Mouse (Mus musculus) testis, postnatal 10 days (tissue): ENCODE measurements around the gene Becn1.

ENCODE experiments used
- DNase-seq: peaks from one replicate; pipeline ENCODE4 v3.0.0; 2021; ENCODE audit warnings: low spot score

Gene Becn1

DNA sequence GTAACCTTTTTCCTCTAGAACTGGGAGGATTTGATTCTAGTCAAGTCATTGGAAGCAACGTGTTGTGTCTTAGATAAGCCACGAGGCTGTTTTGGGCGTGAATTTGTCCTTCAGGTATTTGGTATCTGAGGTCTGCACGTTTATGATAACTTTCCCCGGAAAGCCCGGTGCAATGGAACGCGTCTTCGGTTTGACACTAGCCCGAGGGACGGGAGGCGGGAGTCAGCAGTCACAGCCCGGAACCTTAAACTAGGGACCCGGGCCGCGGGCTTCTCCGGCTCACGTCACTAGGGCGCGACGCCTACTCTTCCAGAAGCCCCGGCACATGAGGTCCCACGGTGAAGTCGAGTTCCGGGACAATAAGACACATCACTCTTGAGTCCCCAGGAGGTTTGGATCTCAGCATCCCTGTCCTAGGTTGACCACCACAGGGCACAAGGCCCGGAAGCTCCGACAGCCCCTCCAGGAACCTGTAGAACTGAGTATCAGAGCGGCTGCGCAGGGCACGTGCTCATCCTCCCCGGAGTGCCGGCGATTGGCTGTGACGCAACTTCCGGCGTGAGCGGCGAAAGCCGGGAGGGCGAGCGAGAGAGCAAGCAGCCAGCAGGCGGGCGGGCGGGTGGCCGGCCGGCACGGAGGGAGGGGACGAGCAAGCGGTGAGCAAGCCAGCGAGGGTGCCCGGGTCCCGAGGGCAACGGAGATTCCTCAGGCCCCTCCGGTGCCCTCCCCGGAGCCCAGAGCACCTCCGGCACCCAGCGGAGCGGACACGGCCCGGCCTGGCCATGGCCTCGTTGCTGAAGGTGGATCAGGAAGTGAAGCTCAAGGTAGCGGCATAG is 13.8 kb upstream of the Becn1 start, which contains the start of gene Psme3:
TSS of gene Psme3 (plus strand) at position 549 of the 836 bp plus-strand sequence.
- DNase-seq: peak; percentile 93

DNA sequence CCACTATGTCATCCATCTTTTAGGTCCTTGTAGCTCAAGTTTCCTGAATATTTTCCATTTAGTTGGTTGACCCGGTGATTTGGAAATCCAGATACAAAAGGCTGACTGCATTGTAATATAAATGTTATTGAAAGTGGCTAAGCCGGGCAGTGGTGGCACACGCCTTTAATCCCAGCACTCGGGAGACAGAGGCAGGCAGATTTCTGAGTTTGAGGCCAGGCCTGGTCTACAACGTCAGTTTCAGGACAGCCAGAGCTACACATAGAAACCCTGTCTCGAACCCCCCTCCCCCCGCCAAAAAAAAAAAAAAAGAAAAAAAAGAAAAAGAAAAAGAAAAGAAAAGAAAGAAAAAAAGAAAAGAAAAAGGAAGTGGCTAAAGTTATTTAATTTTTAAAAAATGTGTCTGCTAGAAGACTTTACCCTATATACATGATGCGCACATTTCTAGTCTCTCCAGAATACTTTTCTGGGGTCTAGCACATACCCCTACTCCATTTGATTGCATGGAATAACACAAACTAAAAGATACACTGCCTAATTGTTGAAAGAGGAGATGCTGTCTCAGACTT is 13.1 kb upstream of the Becn1 start:
- no peak for DNase-seq

DNA sequence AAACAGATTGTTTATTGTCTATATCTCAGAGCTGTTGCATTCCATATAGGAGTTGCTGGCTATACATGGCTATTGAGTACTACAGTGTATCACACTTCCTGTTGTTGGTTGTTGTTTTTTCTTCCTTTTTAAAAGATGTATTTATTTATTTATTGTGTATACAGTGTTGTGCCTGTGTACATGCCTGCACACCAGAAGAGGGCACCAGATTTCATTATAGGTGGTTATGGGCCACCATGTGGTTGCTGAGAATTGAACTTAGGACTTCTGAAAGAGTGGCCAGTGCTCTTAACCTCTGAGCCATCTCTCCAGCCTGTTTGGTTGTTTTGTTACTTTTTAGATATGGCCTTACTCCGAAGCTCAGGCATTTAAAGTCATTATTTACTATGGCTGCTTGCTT is 12.5 kb upstream of the Becn1 start:
- DNase-seq: no peak

DNA sequence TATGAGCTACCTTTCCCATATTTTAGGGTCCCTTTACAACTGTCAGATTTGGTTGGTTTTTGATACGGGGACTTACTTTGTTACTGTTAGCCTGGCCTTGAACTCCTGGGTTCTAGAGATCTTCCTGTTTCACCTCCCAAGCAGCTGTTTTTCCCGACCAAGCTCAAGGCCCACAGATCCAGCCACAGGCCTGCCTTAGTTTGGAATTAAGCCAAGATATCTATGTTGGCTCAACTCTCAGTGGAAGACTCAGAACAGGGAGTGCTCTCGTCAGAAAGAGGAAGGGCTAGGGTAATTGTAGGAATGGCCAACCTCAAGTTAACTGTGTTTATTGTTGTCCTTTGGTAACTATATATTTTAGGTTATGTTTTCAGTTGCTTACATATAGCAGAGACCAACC is 10.1 kb upstream of the Becn1 start:
- no peak for DNase-seq

DNA sequence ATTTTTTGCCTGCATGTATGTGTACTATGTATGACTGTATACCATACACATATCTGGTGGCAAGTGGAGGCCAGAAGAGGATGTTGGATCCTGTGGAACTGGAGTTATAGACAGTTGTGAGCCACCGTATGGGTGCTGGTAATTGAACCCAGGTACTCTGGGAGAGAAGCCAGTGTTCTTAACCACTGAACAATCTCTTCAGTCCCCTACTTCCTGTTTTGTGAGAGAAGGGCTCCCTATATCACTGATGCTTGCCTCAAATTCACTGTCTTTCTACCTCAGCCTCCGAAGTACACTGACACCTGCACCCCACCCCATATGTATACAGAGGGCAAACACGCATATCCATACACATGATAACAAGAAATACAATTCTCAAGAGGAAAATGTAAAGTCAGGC is 9.0 kb upstream of the Becn1 start:
- no peak for DNase-seq

DNA sequence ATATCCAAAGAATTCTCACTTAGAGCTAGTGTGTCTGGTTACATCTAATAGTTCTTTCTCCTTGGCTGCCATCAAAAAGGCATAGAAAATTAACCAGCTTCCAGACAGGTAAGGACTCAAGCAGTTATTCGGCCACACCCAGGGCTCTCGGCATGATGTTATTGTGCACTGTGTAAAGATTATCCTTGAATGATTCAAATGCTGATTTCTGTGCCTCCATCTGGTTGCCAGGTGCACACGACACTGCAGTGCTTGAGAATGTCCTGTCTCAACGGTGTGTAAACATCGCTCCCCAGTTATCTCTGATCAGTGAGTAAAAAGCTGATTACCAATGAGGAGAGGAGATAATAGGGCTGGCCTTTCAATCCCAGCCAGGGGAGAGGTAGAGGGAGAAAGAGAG is 5.7 kb upstream of the Becn1 start:
- DNase-seq: no peak

DNA sequence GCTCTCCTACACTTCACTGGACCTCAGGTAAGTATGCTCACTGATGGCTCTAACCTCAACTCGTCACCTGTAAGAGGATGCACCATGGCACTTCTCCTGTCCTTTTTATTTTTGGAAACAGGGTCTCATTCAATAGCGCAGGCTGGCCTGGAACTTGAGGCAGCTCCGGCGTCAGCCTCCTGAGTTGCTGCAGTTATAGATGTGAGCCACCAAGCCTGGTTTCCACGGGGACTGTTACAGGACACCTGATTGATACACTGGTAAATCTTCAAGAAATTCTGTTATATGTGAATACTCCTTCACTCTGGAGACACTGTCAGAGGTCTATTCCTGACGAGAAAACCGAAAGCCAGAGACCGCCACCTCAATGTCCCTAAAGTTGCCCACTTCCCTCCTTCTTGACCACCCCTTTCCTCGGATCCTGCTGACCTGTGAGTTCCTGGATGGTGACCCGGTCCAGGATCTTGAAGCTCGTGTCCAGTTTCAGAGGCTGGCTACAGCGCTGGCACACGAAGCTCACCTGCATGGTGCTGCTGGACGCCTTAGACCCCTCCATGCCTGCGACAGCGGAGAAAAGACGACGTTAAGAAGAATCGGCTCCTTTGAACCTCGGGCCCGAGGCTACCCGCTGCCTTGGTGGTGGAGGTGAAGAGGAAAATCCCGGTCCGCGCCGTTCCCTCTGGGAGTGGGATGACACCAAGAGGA is 635 bp downstream of the Becn1 start:
- DNase-seq: no peak

DNA sequence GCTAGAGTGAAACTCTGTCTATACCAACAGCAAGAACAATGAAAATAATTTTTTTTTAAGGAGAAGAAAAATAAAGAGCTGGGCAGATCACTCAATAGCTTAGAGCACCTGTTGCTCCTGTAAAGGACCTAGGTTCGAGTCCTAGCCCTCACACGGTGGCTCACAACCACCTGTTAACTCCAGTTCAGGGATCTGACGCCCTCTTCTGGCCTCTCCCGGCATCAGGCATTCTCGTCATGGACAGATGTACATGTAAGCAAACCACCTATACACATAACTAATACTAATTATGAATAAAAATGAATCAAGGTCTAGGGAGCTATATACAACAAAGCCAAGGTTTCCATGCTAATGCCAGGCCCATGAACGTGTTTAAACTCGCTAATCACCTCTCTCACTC is 1.2 kb downstream of the Becn1 start:
- peak; percentile 57 for DNase-seq

DNA sequence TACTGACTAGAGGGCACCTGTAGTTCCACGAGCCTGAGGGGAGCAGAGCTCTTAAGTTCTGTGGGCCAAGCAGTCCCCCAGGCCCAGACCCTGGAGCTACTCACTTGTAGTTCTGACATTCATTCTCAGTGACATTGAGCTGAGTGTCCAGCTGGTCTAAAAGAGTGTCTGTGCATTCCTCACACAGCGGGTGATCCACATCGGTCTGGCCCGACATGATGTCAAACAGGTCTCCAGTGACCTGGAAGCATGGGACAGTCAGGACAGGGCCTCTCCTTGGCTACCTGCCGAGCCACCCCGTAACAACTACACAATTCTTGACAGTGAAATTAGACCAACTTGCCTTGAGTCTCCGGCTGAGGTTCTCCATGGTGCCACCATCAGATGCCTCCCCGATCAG is 6.9 kb downstream of the Becn1 start:
- DNase-seq: no peak

DNA sequence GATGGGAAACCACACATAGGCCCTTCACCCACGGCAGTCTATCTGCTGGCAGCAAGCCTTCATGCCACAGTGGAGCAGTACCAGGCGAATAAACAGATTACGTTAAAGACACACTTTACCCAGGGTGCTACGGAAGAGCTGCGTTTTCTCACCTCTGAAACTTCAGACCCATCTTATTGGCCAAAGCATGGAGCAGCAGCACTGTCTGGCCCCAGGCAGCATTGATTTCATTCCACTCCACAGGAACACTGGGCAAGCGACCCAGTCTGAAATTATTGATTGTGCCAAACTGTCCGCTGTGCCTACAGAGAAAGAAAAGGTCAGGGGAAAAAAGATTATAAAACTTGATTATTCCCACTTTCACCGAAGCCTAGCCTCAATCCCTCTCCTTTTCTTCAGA is 10.9 kb downstream of the Becn1 start:
- no peak for DNase-seq

DNA sequence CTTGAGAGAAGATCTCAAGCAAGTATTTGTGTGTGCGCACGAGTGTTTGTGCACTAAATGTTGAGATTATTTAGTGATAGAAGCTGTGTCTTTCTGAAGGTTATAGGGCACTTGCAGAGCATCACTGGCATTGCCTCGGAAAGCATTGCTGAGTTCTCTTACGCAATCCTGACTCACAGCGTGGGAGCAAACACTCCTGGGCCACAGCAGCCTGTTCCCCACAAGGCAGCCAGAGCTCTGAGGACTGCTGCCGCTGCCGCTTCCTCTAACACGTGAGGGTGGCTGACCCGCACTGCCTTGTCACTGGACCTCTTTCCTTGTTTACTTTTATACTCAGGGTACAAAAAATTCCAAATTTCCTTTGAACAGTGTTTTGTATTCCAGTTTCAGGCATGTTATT is 14.8 kb downstream of the Becn1 start:
- DNase-seq: no peak

DNA sequence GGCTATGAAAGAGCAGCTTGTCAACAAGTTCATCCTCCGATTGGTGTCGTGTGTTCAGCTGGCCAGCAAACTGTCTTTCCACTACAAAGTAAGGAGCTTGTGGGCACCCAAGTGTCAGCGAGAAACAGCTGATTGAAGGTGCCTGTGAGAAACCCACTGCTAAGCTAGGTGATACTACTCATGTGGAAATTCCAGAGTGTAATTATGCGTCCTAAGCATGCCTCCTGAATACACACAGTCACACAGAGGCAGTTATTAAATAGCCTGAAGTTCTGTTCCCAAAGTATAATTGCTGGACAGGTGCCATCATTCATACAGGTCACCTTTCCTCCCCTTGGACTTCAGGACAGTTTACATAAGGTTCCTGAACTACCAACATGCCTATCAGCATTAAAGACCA is 18.3 kb downstream of the Becn1 start:
- DNase-seq: no peak

DNA sequence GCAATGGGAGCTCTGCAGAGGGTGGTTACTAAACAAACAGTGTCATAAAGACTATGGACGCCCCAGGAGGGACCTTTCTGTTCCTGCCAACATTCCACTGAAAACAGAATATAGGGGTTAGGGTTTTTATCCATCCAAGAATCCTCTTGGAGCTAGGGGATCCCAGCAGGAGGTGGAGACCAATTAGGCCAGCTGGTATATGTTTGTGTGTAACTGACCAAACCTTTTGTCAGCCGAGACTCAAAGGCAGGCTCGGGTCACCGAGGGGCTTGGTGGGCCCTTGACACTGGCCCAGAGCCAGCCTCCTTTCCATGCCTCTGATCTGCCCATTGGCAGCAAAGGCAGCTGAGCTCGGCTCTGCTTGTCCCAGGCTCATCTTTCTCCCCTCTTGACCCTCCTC is 19.2 kb downstream of the Becn1 start:
- no peak for DNase-seq

DNA sequence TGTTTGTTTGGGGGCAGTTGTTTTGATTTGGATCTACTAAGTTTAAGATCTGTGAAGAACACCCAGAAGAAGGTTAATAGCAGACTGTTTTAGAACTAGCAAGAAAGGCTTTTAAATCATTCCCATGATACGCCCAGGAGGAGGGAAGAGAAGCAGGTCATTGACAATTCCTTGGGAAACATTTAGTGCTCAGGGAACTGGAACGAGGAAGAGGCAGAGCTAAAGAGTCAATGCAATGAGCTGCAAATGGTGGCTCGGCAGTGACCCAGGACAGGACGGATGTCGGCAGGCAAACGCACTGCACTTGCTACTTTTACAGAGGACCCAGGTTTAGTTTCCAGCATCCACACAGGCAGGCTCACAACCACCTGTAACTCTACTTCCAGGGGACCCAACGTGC is 21.2 kb downstream of the Becn1 start:
- DNase-seq: no peak

DNA sequence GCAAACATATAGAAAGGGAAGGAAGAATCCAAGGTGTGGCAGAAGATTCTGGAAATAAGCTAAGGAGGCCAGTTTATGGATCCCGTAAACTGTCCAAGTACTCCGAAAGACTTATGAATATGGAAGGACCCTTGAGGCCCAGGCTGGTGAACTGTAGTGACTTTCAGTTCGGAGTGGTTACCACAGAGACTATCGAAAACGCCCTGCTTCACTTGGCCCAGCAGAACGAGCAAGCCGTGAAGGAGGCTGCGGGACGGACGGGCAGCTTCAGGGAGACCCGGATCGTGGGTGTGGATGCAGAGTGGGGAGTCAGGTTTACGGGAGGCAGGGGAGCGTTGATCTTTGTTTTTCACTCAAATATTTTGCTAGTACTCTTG is 22.9 kb downstream of the Becn1 start:
- peak; percentile 48 for DNase-seq

DNA sequence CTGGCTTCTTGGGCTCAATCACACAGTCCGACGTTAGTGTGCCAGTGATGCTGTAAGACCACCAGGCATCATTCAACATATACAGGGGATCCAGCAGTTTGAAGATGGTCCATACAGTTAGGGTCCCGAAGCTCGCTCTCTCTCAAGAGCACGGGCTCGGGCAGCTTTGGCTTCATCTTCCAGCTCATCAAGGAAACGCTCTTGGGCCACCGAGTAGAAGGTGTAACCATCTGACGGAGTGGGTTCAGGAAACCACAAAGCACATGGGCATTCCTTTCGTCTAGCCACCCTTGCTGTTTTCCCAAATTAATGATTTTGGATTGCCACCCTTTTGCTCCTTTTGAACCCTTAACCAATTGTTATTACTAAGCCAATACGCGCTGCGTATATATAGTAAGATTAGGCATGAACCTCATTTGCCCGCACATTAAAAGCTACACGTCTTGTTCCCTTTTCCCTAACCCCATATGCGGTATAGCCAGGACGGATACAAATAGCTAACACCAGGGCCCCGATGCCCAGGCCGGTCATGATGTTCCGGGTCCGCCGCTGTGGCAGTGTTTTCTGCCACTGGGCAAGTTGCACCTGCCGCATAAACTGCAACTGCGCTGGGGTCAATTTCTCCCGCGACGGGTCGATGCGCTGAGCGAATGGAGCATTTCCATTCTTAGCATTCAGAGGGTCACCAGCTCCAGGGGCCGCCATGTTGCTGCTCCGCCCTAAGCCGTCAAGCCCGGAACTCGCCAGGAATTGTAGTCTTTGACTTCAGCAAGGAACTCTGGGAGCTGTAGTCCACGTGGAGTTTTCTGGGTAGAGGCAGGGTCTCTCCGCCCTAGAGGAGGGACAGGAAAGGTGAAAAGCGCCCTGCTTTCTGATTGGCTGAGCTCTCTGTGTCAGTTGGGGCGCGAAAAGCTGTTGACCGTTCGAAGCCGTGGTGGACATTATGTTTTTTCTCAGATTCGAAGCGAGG is 23.6 kb downstream of the Becn1 start, which contains the start of the genes Cntd1 and Coa3:
TSS of gene Cntd1 (plus strand) at position 790 of the 970 bp plus-strand sequence.
TSS of gene Coa3 (minus strand) at position 892 of the 970 bp plus-strand sequence.
- peak; percentile 82 for DNase-seq

DNA sequence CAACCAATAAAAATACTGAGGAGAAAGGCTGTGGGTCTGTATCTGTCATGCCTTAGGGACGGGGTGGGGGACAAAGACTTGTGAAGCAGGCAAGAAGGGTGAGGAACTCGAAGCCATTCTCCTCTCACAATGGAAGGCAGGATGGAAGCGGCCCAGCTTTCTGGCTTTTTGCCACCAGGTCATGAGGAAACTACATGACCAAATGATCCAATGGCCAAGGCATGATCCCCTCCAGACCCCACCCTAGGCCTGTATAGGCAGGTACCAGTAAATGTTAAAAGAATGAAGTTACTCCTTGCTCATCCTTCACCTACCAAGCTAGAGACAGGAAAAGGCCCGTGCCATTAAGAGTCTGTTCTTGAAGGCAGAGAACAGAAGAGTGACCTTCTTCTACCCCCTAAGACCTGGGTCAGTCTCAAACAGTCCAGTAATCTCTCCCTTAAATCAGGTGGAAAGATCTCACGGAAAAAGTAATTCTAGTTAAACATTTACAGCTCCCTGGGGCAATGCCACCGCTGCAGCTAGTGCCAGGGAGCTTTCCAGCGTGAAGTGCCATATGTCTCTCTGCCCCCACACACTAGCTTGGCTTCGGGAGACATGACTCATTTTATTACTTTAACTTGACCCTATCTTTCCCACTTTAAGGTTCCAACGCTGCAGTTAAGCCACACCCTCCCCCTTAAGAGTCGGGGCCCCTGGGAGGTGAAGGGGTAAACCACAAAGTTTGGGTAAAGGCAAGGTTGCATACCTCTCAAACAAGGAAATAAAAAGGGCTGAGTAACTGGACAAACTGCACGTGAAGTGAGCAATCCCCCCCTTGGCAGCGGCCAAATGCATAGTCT is 24.5 kb downstream of the Becn1 start:
- no peak for DNase-seq

DNA sequence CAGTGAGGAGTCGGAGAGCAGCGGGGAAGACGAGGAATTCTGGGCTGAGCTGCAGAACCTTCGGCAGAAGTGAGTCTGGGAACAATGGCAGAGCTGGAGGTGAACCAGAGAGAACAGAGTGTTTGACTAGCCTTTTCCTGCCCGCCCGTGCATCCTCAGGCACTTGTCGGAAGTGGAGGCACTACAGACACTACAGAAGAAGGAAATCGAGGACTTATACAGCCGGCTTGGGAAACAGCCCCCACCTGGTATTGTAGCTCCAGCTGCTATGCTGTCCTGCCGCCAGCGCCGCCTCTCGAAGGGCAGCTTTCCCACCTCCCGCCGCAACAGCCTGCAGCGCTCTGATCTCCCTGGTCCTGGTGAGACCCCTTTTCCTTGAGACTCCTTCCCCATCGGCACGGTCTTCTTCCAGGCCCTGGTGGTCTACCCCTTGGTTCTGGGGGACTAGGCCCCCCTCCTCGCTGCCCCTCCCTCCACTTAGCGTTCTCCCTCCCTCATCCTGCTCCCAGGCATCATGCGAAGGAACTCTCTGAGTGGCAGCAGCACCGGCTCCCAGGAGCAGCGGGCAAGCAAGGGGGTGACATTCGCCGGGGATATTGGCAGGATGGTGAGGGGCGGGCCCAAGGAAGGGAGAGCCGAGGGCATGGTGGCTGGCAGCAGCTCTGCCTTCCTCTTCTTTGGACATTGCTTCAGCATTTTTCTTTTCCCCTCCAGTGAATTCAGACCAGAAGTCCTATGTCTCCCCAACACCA is 25.6 kb downstream of the Becn1 start:
- DNase-seq: peak; percentile 51

DNA sequence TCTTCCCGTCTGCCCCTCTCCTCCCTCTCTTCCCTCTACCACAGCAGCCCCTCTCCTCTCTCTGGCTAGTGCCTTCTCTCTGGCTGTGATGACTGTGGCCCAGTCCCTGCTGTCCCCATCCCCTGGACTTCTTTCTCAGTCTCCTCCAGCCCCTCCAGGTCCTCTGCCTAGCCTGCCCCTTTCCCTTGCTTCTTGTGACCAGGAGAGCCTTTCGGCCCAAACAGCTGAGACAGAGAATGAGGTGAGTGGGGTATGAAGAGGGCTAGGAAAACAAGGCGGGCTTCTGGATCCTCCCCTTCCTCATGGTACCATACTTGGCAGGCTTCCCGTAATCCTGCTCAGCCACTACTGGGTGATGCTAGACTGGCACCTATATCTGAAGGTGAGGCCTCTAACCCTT is 26.8 kb downstream of the Becn1 start:
- no peak for DNase-seq

DNA sequence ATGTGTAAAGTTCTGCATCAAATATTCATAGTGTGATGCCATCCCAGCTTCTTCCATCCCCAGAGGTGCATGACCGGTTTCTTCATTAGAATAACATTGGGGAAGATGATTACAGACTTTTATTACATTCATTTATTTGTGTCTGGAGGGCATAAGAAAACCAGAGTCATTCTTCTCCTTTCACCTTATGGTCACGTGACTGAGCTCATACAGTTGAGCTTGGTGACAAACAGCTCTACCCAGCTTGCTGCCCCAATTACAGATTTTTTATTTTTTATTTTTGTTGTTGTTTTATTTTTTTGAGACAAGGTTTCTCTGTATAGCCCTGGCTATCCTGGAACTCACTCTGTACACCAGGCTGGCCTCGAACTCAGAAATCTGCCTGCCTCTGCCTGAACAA is 29.6 kb downstream of the Becn1 start:
- DNase-seq: no peak
